Mouse (Mus musculus): ENCODE results near the gene Olfr835. TPM values are rescaled to one million over a fixed set of nuclear protein-coding genes. Genes with fewer than 3 reads are reported as not detected.

Olfr835 gene
- not detected in 2 replicates for polyA plus RNA-seq (2016; fragmentation: Nextera tagmentation; extraction: Ambion mirVana)

- H3K36me3 ChIP-seq, result no peaks in the 10 kb centered on the region
- peaks cover 21% of the 10 kb centered on the region for H3K9me3 ChIP-seq
- H3K27ac ChIP-seq, result no peak within 1 kb of the TSS
- WGBS, result 47% methylated on average over 1 of the region's 1 CpGs
- H3K4me1 ChIP-seq (replicated peaks), result no peaks in the 10 kb centered on the region
- H3K27me3 ChIP-seq (ENCODE audit: insufficient read depth, poor library complexity, severe bottlenecking), result no peaks in the 10 kb centered on the region
- no peak for DNase-seq (ENCODE audit: low spot score)
- H3K4me3 ChIP-seq, result no peak within 1 kb of the TSS
These were observed at the start of gene Olfr835 for GRCm38 (mm10) chr9:19032435-19032834. TSS of gene Olfr835 (plus strand) at chr9:19032735.

- WGBS, result 83% methylated on average over 3 of the region's 3 CpGs
- Histone ChIP-seq H3K9me3 (peaks cover 6% of the 10 kb centered on the region; the same call in 1 of the 2 replicates), H3K36me3 (no peaks in the 10 kb centered on the region), H3K27ac (no peak within 1 kb of the TSS), H3K4me1 (replicated peaks) (no peaks in the 10 kb centered on the region), H3K4me3 (no peak within 1 kb of the TSS), H3K27me3 (ENCODE audit: insufficient read depth, poor library complexity, severe bottlenecking) (no peaks in the 10 kb centered on the region)
- no peak for DNase-seq (ENCODE audit: low spot score)
These were observed 44.8 kb upstream of the Olfr835 start, which contains the start of gene Olfr834 for GRCm38 (mm10) chr9:18987690-18988089. TSS of gene Olfr834 (plus strand) at chr9:18987990.

- Histone ChIP-seq H3K36me3 (no peaks in the 10 kb centered on the region), H3K4me3 (no peak overlapping the region), H3K27me3 (ENCODE audit: insufficient read depth, poor library complexity, severe bottlenecking) (no peaks in the 10 kb centered on the region), H3K27ac (no peak overlapping the region), H3K4me1 (replicated peaks) (no peaks in the 10 kb centered on the region), H3K9me3 (peaks cover 14% of the 10 kb centered on the region; the same call in 1 of the 2 replicates)
- WGBS, result 48% methylated on average over 3 of the region's 3 CpGs
- DNase-seq (ENCODE audit: low spot score), result no peak
These were observed 52.5 kb downstream of the Olfr835 start for GRCm38 (mm10) chr9:19084986-19085385.

Other genes with a start within 250 kb of the Olfr835 start
- not detected in 2 replicates for gene Olfr828, start 213.2 kb upstream of the Olfr835 start, polyA plus RNA-seq (2016; fragmentation: Nextera tagmentation; extraction: Ambion mirVana)
- gene Olfr829, start 177.8 kb upstream of the Olfr835 start, polyA plus RNA-seq (2016; fragmentation: Nextera tagmentation; extraction: Ambion mirVana), result not detected in 2 replicates
- not detected in 2 replicates for gene Olfr830, start 158.0 kb upstream of the Olfr835 start, polyA plus RNA-seq (2016; fragmentation: Nextera tagmentation; extraction: Ambion mirVana)
- not detected in 2 replicates for gene Olfr832, start 95.6 kb upstream of the Olfr835 start, polyA plus RNA-seq (2016; fragmentation: Nextera tagmentation; extraction: Ambion mirVana)
- gene Olfr834, start 44.7 kb upstream of the Olfr835 start, polyA plus RNA-seq (2016; fragmentation: Nextera tagmentation; extraction: Ambion mirVana), result not detected in 2 replicates
- not detected in 2 replicates for gene Olfr836, start 87.6 kb downstream of the Olfr835 start, polyA plus RNA-seq (2016; fragmentation: Nextera tagmentation; extraction: Ambion mirVana)
- gene Olfr837, start 103.6 kb downstream of the Olfr835 start, polyA plus RNA-seq (2016; fragmentation: Nextera tagmentation; extraction: Ambion mirVana), result not detected in 2 replicates
- gene Olfr839-ps1, start 144.6 kb downstream of the Olfr835 start, polyA plus RNA-seq (2016; fragmentation: Nextera tagmentation; extraction: Ambion mirVana), result not detected in 2 replicates
- gene Olfr843, start 219.3 kb downstream of the Olfr835 start, polyA plus RNA-seq (2016; fragmentation: Nextera tagmentation; extraction: Ambion mirVana), result not detected in 2 replicates

Measured in hindbrain, embryonic 10.5 days (tissue).